Mouse (Mus musculus): ENCODE measurements around the gene Tmem131. TPM values are rescaled to one million over a fixed set of nuclear protein-coding genes. Genes with fewer than 3 reads are reported as not detected.

The Tmem131 gene
- total and polyA plus RNA-seq, 3 experiments = 9.7 to 39.9 (median 11.5) TPM

DNA sequence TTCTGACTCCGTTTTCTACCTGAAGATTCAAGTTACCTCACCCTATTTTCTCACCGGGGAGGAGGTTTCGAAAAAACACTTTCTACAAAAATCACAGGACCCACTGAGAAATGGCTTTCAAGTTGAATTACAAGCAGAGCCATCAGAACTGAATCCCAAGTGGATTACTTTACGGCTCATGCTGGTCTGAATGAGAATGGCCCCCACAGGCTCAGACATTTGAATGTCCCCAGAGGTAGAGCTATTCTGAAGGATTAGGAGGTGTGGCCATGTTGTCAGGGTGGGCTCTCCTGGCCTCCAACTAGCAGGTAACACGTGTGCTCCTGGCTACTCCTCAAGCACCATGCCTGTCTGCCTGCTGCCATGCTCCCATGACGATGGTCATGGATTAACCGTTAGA lies 109.4 kb downstream of the Tmem131 start:
- dilution Hi-C loops (cut with MboI; ENCODE audit: extremely low pct_ligation_motif_present, extremely low pct_unique_long_range_greater_than_20kb, low sequenced_read_pairs) (no loop called here), in situ Hi-C loops (cut with MboI; ENCODE audit: low pct_ligation_motif_present, low pct_unique_long_range_greater_than_20kb, low sequenced_read_pairs) (no loop called here)
- Histone ChIP-seq H3K36me3 (replicated peaks in 1 of 2; ENCODE audit: control insufficient read depth in 1 of 2, insufficient read depth in 1 of 2, low read length in 1 of 2) (peaks cover 21 to 76% of the 10 kb centered on the region in 2 experiments), H3K9ac (ENCODE audit: insufficient read depth, low read depth) (no peak overlapping the region), H3K4me3 (replicated peaks in 1 of 3; ENCODE audit: low read depth in 2 of 3, low read length in 2 of 3, poor library complexity in 1 of 3) (no peak overlapping the region), H3K4me2 (ENCODE audit: insufficient read depth, low read depth, poor library complexity, severe bottlenecking) (no peak overlapping the region), H3K27me3 (replicated peaks) (no peaks in the 10 kb centered on the region), H3K9me3 (replicated peaks; ENCODE audit: low read length) (no peaks in the 10 kb centered on the region), H3K4me1 (ENCODE audit: control insufficient read depth in 1 of 2, insufficient read depth in 2 of 2) (peaks cover 5 to 17% of the 10 kb centered on the region in 2 experiments), H3K27ac (ENCODE audit: insufficient read depth, low read depth) (no peak overlapping the region), H3K79me2 (replicated peaks; ENCODE audit: control insufficient read depth, extremely low read depth, insufficient read depth, poor library complexity, severe bottlenecking) (no peaks in the 10 kb centered on the region)
- TF ChIP-seq ZC3H11A (IDR thresholded peaks at IDR 0.05; ENCODE audit: low read depth, low read length) = no peak
- no peak for TF ChIP-seq ZMIZ1 (IDR thresholded peaks at IDR 0.05; ENCODE audit: low read depth, low read length)
- no peak for TF ChIP-seq MAZ (IDR thresholded peaks at IDR 0.05; ENCODE audit: low read depth, low read length)
- no peak for TF ChIP-seq IRF4 (IDR thresholded peaks at IDR 0.05; ENCODE audit: low read depth, low read length)
- no peak for DNase-seq (ENCODE audit: extremely low read depth)

- H3K36me3 ChIP-seq (replicated peaks in 1 of 2; ENCODE audit: control insufficient read depth in 1 of 2, insufficient read depth in 1 of 2, low read length in 1 of 2) = peaks cover 34 to 76% of the 10 kb centered on the region in 2 experiments
- H3K9me3 ChIP-seq (replicated peaks; ENCODE audit: low read length) = no peaks in the 10 kb centered on the region
- H3K4me3 ChIP-seq (replicated peaks in 1 of 3; ENCODE audit: low read depth in 2 of 3, low read length in 2 of 3, poor library complexity in 1 of 3) = no peak overlapping the region
- H3K79me2 ChIP-seq (replicated peaks; ENCODE audit: control insufficient read depth, extremely low read depth, insufficient read depth, poor library complexity, severe bottlenecking) = no peaks in the 10 kb centered on the region
- dilution Hi-C loops (cut with MboI; ENCODE audit: extremely low pct_ligation_motif_present, extremely low pct_unique_long_range_greater_than_20kb, low sequenced_read_pairs) = no loop called here
- in situ Hi-C loops (cut with MboI; ENCODE audit: low pct_ligation_motif_present, low pct_unique_long_range_greater_than_20kb, low sequenced_read_pairs) = no loop called here
- no peaks in the 10 kb centered on the region for H3K27me3 ChIP-seq (replicated peaks)
- TF ChIP-seq TCF12 (IDR thresholded peaks at IDR 0.05; ENCODE audit: low read depth, low read length) = peak; percentile 84
- TF ChIP-seq SMC3 (IDR thresholded peaks at IDR 0.05; ENCODE audit: low read depth, low read length) = no peak
- TF ChIP-seq IRF4 (IDR thresholded peaks at IDR 0.05; ENCODE audit: low read depth, low read length) = 0 out of 2 replicates have a peak, but pooled peaks have one; percentile 8
- peak; percentile 45; the same call in 1 of the 2 replicates for TF ChIP-seq EP300 (IDR thresholded peaks at IDR 0.05; ENCODE audit: low read length)
- TF ChIP-seq BHLHE40 (IDR thresholded peaks at IDR 0.05; ENCODE audit: low read depth, low read length) = peak; percentile 76
- TF ChIP-seq MAX (IDR thresholded peaks at IDR 0.05; ENCODE audit: low read length) = peak; percentile 59; the same call in 1 of the 2 replicates
- no peak for TF ChIP-seq SIN3A (IDR thresholded peaks at IDR 0.05; ENCODE audit: low read length)
- peak; percentile 42; the same call in 1 of the 2 replicates for TF ChIP-seq CHD1 (IDR thresholded peaks at IDR 0.05; ENCODE audit: low read depth, low read length)
- TF ChIP-seq MXI1 (IDR thresholded peaks at IDR 0.05; ENCODE audit: low read depth, low read length) = peak; percentile 41; the same call in 1 of the 2 replicates
- 0 out of 2 replicates have a peak, but pooled peaks have one; percentile 45 for TF ChIP-seq MYC (IDR thresholded peaks at IDR 0.05; ENCODE audit: low read depth, low read length)
- TF ChIP-seq ETS1 (conservative IDR thresholded peaks at IDR 0.05; ENCODE audit: low read depth, low read length) = peak; percentile 59
- TF ChIP-seq NELFE (IDR thresholded peaks at IDR 0.05; ENCODE audit: low read depth, low read length) = no peak
- H3K4me1 ChIP-seq (ENCODE audit: control insufficient read depth in 1 of 2, insufficient read depth in 2 of 2) = peaks cover 5 to 17% of the 10 kb centered on the region in 2 experiments
- H3K4me2 ChIP-seq (ENCODE audit: insufficient read depth, low read depth, poor library complexity, severe bottlenecking) = no peak overlapping the region
- DNase-seq (ENCODE audit: extremely low read depth) = peak; percentile 38
- no peak overlapping the region; the same call in 1 of the 2 replicates for H3K9ac ChIP-seq (ENCODE audit: insufficient read depth, low read depth)
- peak overlapping the region; percentile 22; the same call in 1 of the 2 replicates for H3K27ac ChIP-seq (ENCODE audit: insufficient read depth, low read depth)
Measured at GRCm38 (mm10) chr1:36830913-36831866, 112.3 kb downstream of the Tmem131 start.

Data from CH12.LX (cell line).